Mouse (Mus musculus): ENCODE measurements around the gene Padi6.
A peak's percentile ranks its signal among the peaks of the same experiment; 100 is the strongest.

The Padi6 gene

GRCm38 (mm10) chr4:140684881-140685303 lies 57.6 kb downstream of the Padi6 start:
- DNase-seq (ENCODE audit: low spot score in 2 of 2) = no peak

DNA sequence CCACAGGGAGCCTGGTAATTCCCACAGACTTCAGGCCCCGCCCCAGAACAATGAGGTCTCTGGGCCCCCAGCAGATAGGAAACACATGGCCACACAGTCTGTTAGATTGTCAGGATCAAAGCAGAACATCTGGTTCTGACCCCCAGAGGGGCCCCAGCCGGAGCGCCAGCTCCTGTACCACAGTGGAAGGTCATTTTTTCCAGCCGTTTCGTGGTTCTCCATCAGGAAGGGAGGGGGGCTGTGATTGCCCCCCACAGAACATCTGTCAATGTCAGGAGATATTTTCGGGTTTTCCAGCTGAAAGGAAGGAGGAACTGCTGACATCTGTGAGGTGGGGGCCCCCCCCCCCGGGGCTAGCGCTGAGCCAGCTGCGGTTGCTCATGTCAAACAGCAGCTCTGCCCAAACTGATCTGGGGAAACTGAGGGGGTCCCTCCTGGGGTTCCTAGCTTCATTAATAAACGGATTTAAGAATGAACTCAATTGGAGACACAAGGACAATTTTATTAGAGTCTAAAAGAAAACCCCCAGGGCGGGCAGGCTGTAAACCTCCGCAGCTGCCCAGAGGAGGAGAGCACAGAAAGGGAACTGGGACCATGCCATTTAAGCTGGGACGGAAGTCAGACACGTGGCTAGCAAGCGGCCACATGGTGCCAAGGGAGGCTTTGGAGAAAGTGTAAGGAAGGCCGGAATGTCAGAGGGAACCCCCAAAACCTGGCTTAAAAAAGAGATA lies 58.1 kb downstream of the Padi6 start:
- no peak for DNase-seq (ENCODE audit: low spot score in 2 of 2)

GRCm38 (mm10) chr4:140683608-140684007 lies 58.8 kb downstream of the Padi6 start:
- no peak for DNase-seq (ENCODE audit: low spot score in 2 of 2)

DNA sequence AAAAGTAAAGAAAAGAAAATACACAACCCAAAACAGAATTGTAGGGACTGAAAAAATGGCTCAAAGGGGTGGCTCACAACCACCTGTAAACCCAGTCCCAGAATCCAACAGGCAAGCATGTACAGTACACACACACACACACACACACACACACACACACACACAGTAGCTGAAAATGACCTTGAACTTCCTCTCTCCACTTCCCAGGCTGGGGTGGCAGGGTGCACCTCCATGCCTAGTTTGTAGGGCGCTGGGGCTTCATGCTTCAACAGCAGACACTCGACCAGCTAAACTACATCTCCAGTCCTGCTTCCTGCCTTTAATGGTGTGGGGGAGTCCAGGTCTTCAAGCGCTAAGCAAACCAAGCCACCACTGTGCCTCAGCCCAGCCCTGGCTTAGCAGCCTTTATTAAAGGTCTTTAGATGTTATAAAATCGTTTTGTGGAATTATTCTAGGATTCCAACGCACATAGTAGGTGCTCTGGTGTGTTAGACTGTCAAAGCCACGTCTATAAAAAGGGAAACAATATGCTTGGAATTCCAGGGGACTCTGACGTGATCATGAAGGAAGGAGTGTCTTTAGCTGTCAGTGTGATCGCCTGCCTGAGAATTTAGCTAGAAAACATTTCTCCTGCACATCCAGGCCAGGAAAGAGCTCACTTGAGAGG lies 61.6 kb downstream of the Padi6 start:
- no peak for DNase-seq (ENCODE audit: low spot score in 2 of 2)

DNA sequence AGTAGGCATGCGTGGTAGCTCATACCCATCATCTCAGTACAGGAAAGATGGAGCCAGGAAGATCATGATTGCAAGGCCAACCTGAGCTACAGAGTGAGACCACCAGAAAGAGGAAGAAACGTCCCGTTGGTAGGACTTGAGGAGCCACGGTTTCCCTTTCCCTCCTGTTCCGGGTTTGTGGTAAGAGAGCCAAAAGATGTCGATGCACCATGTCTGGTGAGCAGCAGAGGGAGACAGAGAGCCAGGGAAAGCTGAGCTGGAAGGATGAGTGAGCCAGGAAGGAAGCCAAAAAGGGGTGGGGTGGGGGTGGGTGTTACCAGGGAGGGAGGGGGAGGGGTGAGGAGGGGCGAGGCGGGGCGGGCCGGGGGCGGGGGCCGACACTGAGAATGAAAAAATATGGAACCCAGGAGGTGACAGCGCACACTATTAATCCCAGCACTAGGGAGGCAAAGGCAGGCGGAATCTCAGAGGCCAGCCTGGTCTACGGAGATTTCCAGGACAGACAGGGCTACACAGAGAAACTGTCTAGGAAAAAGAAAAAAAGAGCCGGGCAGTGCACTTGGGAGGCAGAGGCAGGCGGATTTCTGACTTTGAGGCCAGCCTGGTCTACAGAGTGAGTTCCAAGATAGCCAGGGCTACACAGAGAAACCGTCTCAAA lies 62.6 kb downstream of the Padi6 start:
- peak; percentile 85 to 90 for DNase-seq (ENCODE audit: low spot score in 2 of 2)

DNA sequence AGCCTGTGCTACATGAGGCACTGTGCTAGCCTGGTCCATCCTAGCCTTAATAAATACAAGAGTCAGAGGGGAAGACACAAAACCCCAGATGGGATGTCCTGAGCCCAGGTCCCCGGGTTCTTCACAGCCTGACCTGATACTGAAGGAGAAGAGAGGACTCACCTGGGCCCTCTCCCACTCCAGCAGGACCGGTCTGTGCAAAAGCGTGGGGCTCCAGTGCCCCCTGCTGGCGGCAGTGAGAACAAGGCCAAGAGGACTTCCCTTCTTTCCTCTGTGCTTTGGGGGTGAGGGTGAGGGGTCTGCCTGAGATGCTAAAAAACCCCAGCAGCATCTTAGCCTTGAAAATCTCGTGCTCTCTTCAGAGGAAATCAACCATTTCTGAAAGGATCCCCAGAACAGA lies 63.4 kb downstream of the Padi6 start:
- no peak for DNase-seq (ENCODE audit: low spot score in 2 of 2)
